Comparison of ENCODE assay signal across 28 mouse cellular contexts in genomic region chr12:31700623-31701347, GRCm38 (mm10). TPM values are rescaled to one million over a fixed set of nuclear protein-coding genes. Genes with fewer than 3 reads are reported as not detected.
DNase-seq lines count a peak whose midpoint lies in the region; ATAC-seq and TF ChIP-seq lines count a peak whose summit lies in the region.
"Had no signal": no experiment of that assay in that cellular context is flagged by ENCODE, and none has a peak within 500 bp of the region (broad histone marks: within the 10 kb centered on the region; RNA-seq: fewer than 3 reads in every experiment).

No protein-coding gene starts in this region.

- no peak for TF ChIP-seq EP300 in heart, adult 2 months (IDR thresholded peaks at IDR 0.05; ENCODE audit: insufficient read depth, low read depth, low read length)
- TF ChIP-seq EP300 in heart, postnatal 0 days (IDR thresholded peaks at IDR 0.05; ENCODE audit: low read depth) = no peak

- H3K4me3 ChIP-seq in heart, adult 2 months = no peak overlapping the region
- H3K4me3 ChIP-seq in heart, postnatal 0 days (ENCODE audit: low read depth, low read length) = no peak overlapping the region
- H3K4me3 ChIP-seq in neural tube, embryonic 12.5 days = no peak overlapping the region
- H3K4me3 ChIP-seq: embryonic facial prominence, embryonic 12.5 days; hindbrain, embryonic 15.5 days; limb, embryonic 13.5 days; liver, embryonic 13.5 days; lung, embryonic 15.5 days; midbrain, embryonic 10.5 days; stomach, embryonic 15.5 days had no signal

- ATAC-seq in heart, postnatal 0 days (ENCODE audit: insufficient read depth, low read depth) = no peak
- ATAC-seq in neural tube, embryonic 12.5 days (ENCODE audit: low FRiP score, low read depth) = peak; percentile 56; the same call in 1 of the 2 replicates
- ATAC-seq: forebrain, embryonic 14.5 days; intestine, embryonic 16.5 days had no signal

- TF ChIP-seq POLR2A in heart, adult 2 months (IDR thresholded peaks at IDR 0.05; ENCODE audit: insufficient read depth, low read depth, low read length) = no peak

- H3K4me1 ChIP-seq in heart, adult 2 months (ENCODE audit: control insufficient read depth, insufficient read depth, low read length) = peaks cover 2% of the 10 kb centered on the region; the same call in 1 of the 2 replicates
- peaks cover 5% of the 10 kb centered on the region; the same call in 1 of the 2 replicates for H3K4me1 ChIP-seq in heart, postnatal 0 days (ENCODE audit: control insufficient read depth, insufficient read depth)
- no peaks in the 10 kb centered on the region for H3K4me1 ChIP-seq in neural tube, embryonic 12.5 days
- H3K4me1 ChIP-seq: embryonic facial prominence, embryonic 12.5 days; hindbrain, embryonic 15.5 days; limb, embryonic 13.5 days; liver, embryonic 13.5 days; lung, embryonic 15.5 days; midbrain, embryonic 10.5 days; stomach, embryonic 15.5 days had no signal

- 79% methylated on average over 5 of the region's 5 CpGs for WGBS in heart, adult 2 months
- 68% methylated on average over 5 of the region's 5 CpGs for WGBS in heart, postnatal 0 days
- WGBS in neural tube, embryonic 12.5 days = 46% methylated on average over 5 of the region's 5 CpGs

- H3K9me3 ChIP-seq in heart, postnatal 0 days (replicated peaks; ENCODE audit: control insufficient read depth, low read length) = peaks cover 5% of the 10 kb centered on the region; the same call in 1 of the 2 replicates
- H3K9me3 ChIP-seq in neural tube, embryonic 12.5 days = peaks cover 7% of the 10 kb centered on the region; the same call in 1 of the 2 replicates
- H3K9me3 ChIP-seq: hindbrain, embryonic 15.5 days; liver, embryonic 13.5 days; lung, embryonic 15.5 days; stomach, embryonic 15.5 days had no signal

- H3K9ac ChIP-seq in heart, adult 2 months (ENCODE audit: low read depth, low read length) = no peak overlapping the region
- H3K9ac ChIP-seq in heart, postnatal 0 days (replicated peaks; ENCODE audit: low read depth, low read length) = no peak overlapping the region
- H3K9ac ChIP-seq in neural tube, embryonic 12.5 days = no peak overlapping the region
- H3K9ac ChIP-seq: embryonic facial prominence, embryonic 12.5 days; hindbrain, embryonic 15.5 days; limb, embryonic 13.5 days; liver, embryonic 13.5 days; lung, embryonic 15.5 days; stomach, embryonic 15.5 days had no signal

- H3K27me3 ChIP-seq in heart, adult 2 months (ENCODE audit: control insufficient read depth, insufficient read depth, low read length) = no peaks in the 10 kb centered on the region
- no peaks in the 10 kb centered on the region for H3K27me3 ChIP-seq in heart, postnatal 0 days (ENCODE audit: control insufficient read depth, insufficient read depth, low read length)
- H3K27me3 ChIP-seq in neural tube, embryonic 12.5 days (replicated peaks) = no peaks in the 10 kb centered on the region
- H3K27me3 ChIP-seq: CH12.LX; embryonic facial prominence, embryonic 12.5 days; hindbrain, embryonic 15.5 days; limb, embryonic 13.5 days; liver, embryonic 13.5 days; lung, embryonic 15.5 days; stomach, embryonic 15.5 days had no signal

- intact Hi-C loops in heart, adult 2 months (cut with DNase I) = no loop called here
- intact Hi-C loops in heart, postnatal 10 days (cut with DNase I) = loop anchor here (5.0 kb wide), 1 partner anchor 48 kb away; the partner anchor contains the start of genes Cog5 and Dus4l

- H3K4me2 ChIP-seq in heart, postnatal 0 days (ENCODE audit: low read depth, low read length) = no peak overlapping the region
- no peak overlapping the region for H3K4me2 ChIP-seq in neural tube, embryonic 12.5 days (replicated peaks)
- H3K4me2 ChIP-seq: embryonic facial prominence, embryonic 12.5 days; hindbrain, embryonic 15.5 days; limb, embryonic 13.5 days; liver, embryonic 13.5 days; lung, embryonic 15.5 days; stomach, embryonic 15.5 days had no signal

- H3K27ac ChIP-seq in heart, adult 2 months = peak overlapping the region; percentile 32
- peak overlapping the region; percentile 49 for H3K27ac ChIP-seq in heart, postnatal 0 days (ENCODE audit: low read depth)
- H3K27ac ChIP-seq in neural tube, embryonic 12.5 days = no peak overlapping the region
- H3K27ac ChIP-seq: embryonic facial prominence, embryonic 12.5 days; hindbrain, embryonic 15.5 days; limb, embryonic 13.5 days; liver, embryonic 13.5 days; lung, embryonic 15.5 days; midbrain, embryonic 10.5 days; stomach, embryonic 15.5 days had no signal

- DNase-seq in heart, adult 2 months = no peak
- DNase-seq in heart, adult 8-10 months (ENCODE audit: low spot score) = no peak
- DNase-seq in heart, postnatal 0 days (ENCODE audit: low spot score) = no peak
- DNase-seq in heart, postnatal 10 days = no peak
- peak; percentile 50 for DNase-seq in brain, adult 2 months (ENCODE audit: low read depth, low spot score)
- DNase-seq in frontal cortex, postnatal 25 days (ENCODE audit: low spot score in 2 of 2) = no peak
- DNase-seq: adrenal gland, postnatal 14 days; cerebellum, adult 11 months; cerebellum, postnatal 25 days; gastrocnemius, postnatal 25 days; kidney, postnatal 4 days; liver, embryonic 13.5 days; lung, postnatal 4 days; retina, postnatal 1 day; thymus, adult 18-20 months; thymus, postnatal 4 days had no signal

- TF ChIP-seq CTCF in heart, adult 2 months (IDR thresholded peaks at IDR 0.05) = no peak
- no peak for TF ChIP-seq CTCF in heart, postnatal 0 days (IDR thresholded peaks at IDR 0.05; ENCODE audit: low read depth)

- no peaks in the 10 kb centered on the region for H3K79me2 ChIP-seq in heart, adult 2 months (replicated peaks; ENCODE audit: control insufficient read depth, insufficient read depth, low read length)

- peaks cover 2% of the 10 kb centered on the region for H3K36me3 ChIP-seq in heart, adult 2 months (ENCODE audit: control insufficient read depth, insufficient read depth, low read length)
- H3K36me3 ChIP-seq in heart, postnatal 0 days (replicated peaks; ENCODE audit: control insufficient read depth, insufficient read depth, low read length) = no peaks in the 10 kb centered on the region; the same call in 1 of the 2 replicates
- peaks cover 3% of the 10 kb centered on the region; the same call in 1 of the 2 replicates for H3K36me3 ChIP-seq in neural tube, embryonic 12.5 days
- H3K36me3 ChIP-seq: hindbrain, embryonic 15.5 days; lung, embryonic 15.5 days; stomach, embryonic 15.5 days had no signal

RNA-seq across cellular contexts. Expression of gene Gpr22, which starts 13.0 kb away (rescaled TPM):
- 10 to 100 TPM; 19.0 to 29.6 TPM for total RNA-seq in heart, adult 2 months (2021)
- 12.4 and 37.9 TPM in 2 replicates for polyA plus RNA-seq in heart, adult 2 months (2012; rRNA removed)
- total RNA-seq in heart, adult 8-10 months (2022) = 10 to 100 TPM; 20.5 to 30.8 (median 28.3) TPM
- total RNA-seq in heart, postnatal 0 days (2014; rRNA removed; ENCODE audit: low replicate concordance) = 15.8 and 16.0 TPM in 2 replicates
- 10.7 and 14.0 TPM in 2 replicates for polyA plus RNA-seq in heart, postnatal 0 days (2015; fragmentation: Nextera tagmentation; extraction: Ambion mirVana)
- 10 to 100 TPM; 11.7 to 16.0 TPM for total RNA-seq in heart, postnatal 10 days (2021)
- polyA plus RNA-seq in neural tube, embryonic 12.5 days (2016; fragmentation: Nextera tagmentation; extraction: Ambion mirVana) = 8.9 and 9.8 TPM in 2 replicates
- total RNA-seq: CH12.LX; gastrocnemius, postnatal 25 days; MEL; monocyte, adult 5-6 weeks had no signal

RNA-seq across cellular contexts. Expression of gene Cog5, which starts 46.1 kb away (rescaled TPM):
- 10 to 100 TPM; 55.8 to 58.3 TPM for total RNA-seq in heart, adult 2 months (2021)
- 24.7 and 48.2 TPM in 2 replicates for polyA plus RNA-seq in heart, adult 2 months (2012; rRNA removed)
- 10 to 100 TPM; 56.3 to 63.2 (median 59.0) TPM for total RNA-seq in heart, adult 8-10 months (2022)
- 58.4 and 79.4 TPM in 2 replicates for total RNA-seq in heart, postnatal 0 days (2014; rRNA removed; ENCODE audit: low replicate concordance)
- polyA plus RNA-seq in heart, postnatal 0 days (2015; fragmentation: Nextera tagmentation; extraction: Ambion mirVana) = 19.7 and 22.4 TPM in 2 replicates
- total RNA-seq in heart, postnatal 10 days (2021) = 10 to 100 TPM; 54.9 to 69.8 TPM
- polyA plus RNA-seq in neural tube, embryonic 12.5 days (2016; fragmentation: Nextera tagmentation; extraction: Ambion mirVana) = 35.7 and 36.0 TPM in 2 replicates

RNA-seq across cellular contexts. Expression of gene Dus4l, which starts 46.2 kb away (rescaled TPM):
- 1 to 10 TPM; 7.9 to 8.8 TPM for total RNA-seq in heart, adult 2 months (2021)
- 3.3 and 5.9 TPM in 2 replicates for polyA plus RNA-seq in heart, adult 2 months (2012; rRNA removed)
- 1 to 10 TPM; 5.2 to 9.2 (median 7.0) TPM for total RNA-seq in heart, adult 8-10 months (2022)
- total RNA-seq in heart, postnatal 0 days (2014; rRNA removed; ENCODE audit: low replicate concordance) = 2.2 and 3.2 TPM in 2 replicates
- polyA plus RNA-seq in heart, postnatal 0 days (2015; fragmentation: Nextera tagmentation; extraction: Ambion mirVana) = 7.6 and 7.7 TPM in 2 replicates
- 1 to 10 TPM; 6.8 to 8.9 TPM for total RNA-seq in heart, postnatal 10 days (2021)
- 5.9 and 9.4 TPM in 2 replicates for polyA plus RNA-seq in neural tube, embryonic 12.5 days (2016; fragmentation: Nextera tagmentation; extraction: Ambion mirVana)
